Mouse (Mus musculus) lung, postnatal 0 days (tissue): ENCODE results near the gene Grm2.

Source experiments
- CTCF ChIP-seq: IDR thresholded peaks from 2 replicates; pipeline ENCODE4 v1.5.1; 2016; ENCODE audit warnings: antibody characterized with exemption, mild to moderate bottlenecking
- EP300 ChIP-seq: IDR thresholded peaks from 2 replicates; pipeline ENCODE4 v1.6.1; 2016; ENCODE audit warnings: antibody characterized with exemption, mild to moderate bottlenecking, control low read depth

DNA sequence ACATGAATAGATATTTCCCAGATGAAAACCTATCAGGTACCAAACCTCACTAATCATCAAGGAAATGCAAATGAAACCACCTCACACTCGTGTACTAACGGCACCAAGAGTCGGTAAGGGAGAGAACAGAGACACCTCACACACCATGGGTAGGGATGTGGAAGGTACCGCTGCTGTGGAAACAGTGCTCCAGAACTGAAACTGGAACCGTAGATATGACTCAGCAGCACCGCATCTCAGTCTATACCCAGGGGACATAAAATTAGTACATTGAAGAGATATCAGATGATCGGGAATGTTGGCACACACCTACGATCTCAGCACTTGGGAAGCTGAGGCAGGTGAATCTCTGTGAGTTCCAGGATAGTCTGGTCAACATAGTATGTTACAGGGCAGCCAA lies 17.7 kb downstream of the Grm2 start:
- TF ChIP-seq CTCF (no peak), EP300 (no peak)
